Mouse (Mus musculus): ENCODE measurements around the gene Sh3kbp1.

- TF ChIP-seq CTCF (conservative IDR thresholded peaks at IDR 0.05; ENCODE audit: low read length) (no peak), NANOG (IDR thresholded peaks at IDR 0.05; ENCODE audit: borderline replicate concordance, low read length) (no peak)
These were observed 182.4 kb downstream of the Sh3kbp1 start for GRCm38 (mm10) chrX:159809510-159809909.

Measured in E14TG2a.4 (cell line).